Comparison of ENCODE assay signal across 11 mouse cellular contexts in genomic region chr6:83427512-83427911, GRCm38 (mm10). TPM values are rescaled to one million over a fixed set of nuclear protein-coding genes. Genes with fewer than 3 reads are reported as not detected.
DNase-seq lines count a peak whose midpoint lies in the region; ATAC-seq lines count a peak whose summit lies in the region.
"Had no signal": no experiment of that assay in that cellular context is flagged by ENCODE, and none has a peak within 500 bp of the region (broad histone marks: within the 10 kb centered on the region; RNA-seq: fewer than 3 reads in every experiment).

No protein-coding gene starts in this region.

- no peak for ATAC-seq in heart, embryonic 13.5 days (ENCODE audit: extremely low read depth, insufficient number of reproducible peaks, low FRiP score, low TSS enrichment)
- ATAC-seq in embryonic facial prominence, embryonic 15.5 days (ENCODE audit: insufficient number of reproducible peaks, low FRiP score, low TSS enrichment, low read depth) = peak; percentile 17; the same call in 1 of the 2 replicates
- ATAC-seq in limb, embryonic 15.5 days (ENCODE audit: insufficient number of reproducible peaks, low FRiP score, low TSS enrichment, low read depth) = no peak

- H3K4me2 ChIP-seq in heart, embryonic 13.5 days = peak overlapping the region; percentile 16; the same call in 1 of the 2 replicates
- peak overlapping the region; percentile 24; the same call in 1 of the 2 replicates for H3K4me2 ChIP-seq in embryonic facial prominence, embryonic 15.5 days (replicated peaks)
- no peak overlapping the region for H3K4me2 ChIP-seq in limb, embryonic 15.5 days

- H3K4me3 ChIP-seq in heart, embryonic 13.5 days = no peak overlapping the region
- H3K4me3 ChIP-seq in embryonic facial prominence, embryonic 15.5 days (replicated peaks) = no peak overlapping the region
- H3K4me3 ChIP-seq in limb, embryonic 15.5 days = no peak overlapping the region

- H3K27me3 ChIP-seq in heart, embryonic 13.5 days (replicated peaks) = no peaks in the 10 kb centered on the region
- no peaks in the 10 kb centered on the region for H3K27me3 ChIP-seq in embryonic facial prominence, embryonic 15.5 days
- H3K27me3 ChIP-seq in limb, embryonic 15.5 days = no peaks in the 10 kb centered on the region
- H3K27me3 ChIP-seq: CH12.LX had no signal

- no peaks in the 10 kb centered on the region for H3K9me3 ChIP-seq in heart, embryonic 13.5 days
- no peaks in the 10 kb centered on the region for H3K9me3 ChIP-seq in embryonic facial prominence, embryonic 15.5 days (replicated peaks)
- no peaks in the 10 kb centered on the region for H3K9me3 ChIP-seq in limb, embryonic 15.5 days

- DNase-seq in heart, postnatal 14 days = no peak
- peak; percentile 32 for DNase-seq in 3T3-L1 (ENCODE audit: low read depth, low spot score)
- DNase-seq in adrenal gland, postnatal 36 days = no peak
- DNase-seq in thymus, postnatal 10 days (ENCODE audit: low spot score in 2 of 2) = no peak
- no peak for DNase-seq in right cerebral cortex, adult 18-20 months
- DNase-seq: adrenal gland, adult 8-10 months; thymus, postnatal 14 days had no signal

- intact Hi-C loops in heart, postnatal 14 days (cut with DNase I) = no loop called here

- peaks cover 44% of the 10 kb centered on the region for H3K36me3 ChIP-seq in heart, embryonic 13.5 days
- peaks cover 13% of the 10 kb centered on the region for H3K36me3 ChIP-seq in embryonic facial prominence, embryonic 15.5 days
- peaks cover 21% of the 10 kb centered on the region for H3K36me3 ChIP-seq in limb, embryonic 15.5 days

- H3K9ac ChIP-seq in heart, embryonic 13.5 days = peak overlapping the region; percentile 44; the same call in 1 of the 2 replicates
- H3K9ac ChIP-seq in embryonic facial prominence, embryonic 15.5 days = no peak overlapping the region
- H3K9ac ChIP-seq in limb, embryonic 15.5 days = no peak overlapping the region

- WGBS in heart, embryonic 13.5 days = 39% methylated on average over 6 of the region's 6 CpGs
- WGBS in embryonic facial prominence, embryonic 15.5 days = 19% methylated on average over 6 of the region's 6 CpGs
- WGBS in limb, embryonic 15.5 days = 28% methylated on average over 6 of the region's 6 CpGs

- peaks cover 76% of the 10 kb centered on the region for H3K4me1 ChIP-seq in heart, embryonic 13.5 days
- peaks cover 70% of the 10 kb centered on the region for H3K4me1 ChIP-seq in embryonic facial prominence, embryonic 15.5 days
- H3K4me1 ChIP-seq in limb, embryonic 15.5 days = peaks cover 52% of the 10 kb centered on the region

- H3K27ac ChIP-seq in heart, embryonic 13.5 days (replicated peaks) = peak overlapping the region; percentile 69
- peak overlapping the region; percentile 84 for H3K27ac ChIP-seq in embryonic facial prominence, embryonic 15.5 days (replicated peaks)
- peak overlapping the region; percentile 76 for H3K27ac ChIP-seq in limb, embryonic 15.5 days

RNA-seq across cellular contexts. Expression of gene Tet3, which starts 31.4 kb away (rescaled TPM):
- polyA plus RNA-seq in heart, embryonic 13.5 days (2015; fragmentation: Nextera tagmentation; extraction: Ambion mirVana) = 27.7 and 30.6 TPM in 2 replicates
- total RNA-seq in heart, postnatal 14 days (2021) = 10 to 100 TPM; 46.2 to 49.0 TPM
- 63.1 and 66.1 TPM in 2 replicates for polyA plus RNA-seq in embryonic facial prominence, embryonic 15.5 days (2015; fragmentation: Nextera tagmentation; extraction: Ambion mirVana)
- 57.1 and 59.5 TPM in 2 replicates for polyA plus RNA-seq in limb, embryonic 15.5 days (2015; fragmentation: Nextera tagmentation; extraction: Ambion mirVana)
- total RNA-seq in adrenal gland, postnatal 36 days (2021) = 10 to 100 TPM; 25.2 to 38.5 TPM
